Mouse (Mus musculus) small intestine, adult 10 weeks (tissue): ENCODE measurements around the gene Stt3b. TPM values are rescaled to one million over a fixed set of nuclear protein-coding genes. Genes with fewer than 3 reads are reported as not detected.

Source experiments
- polyA plus RNA-seq: library from polyadenylated mRNA; stranded (reverse); fragments of 350-450 nt; fragmentation: Illumina TruSeq; extraction: RNeasy Lipid Tissue Mini Kit (QIAGEN cat#74804); gene quantifications from one replicate; pipeline ENCODE4 v1.2.3, GENCODE M21; 2014; ENCODE audit warnings: low replicate concordance

Stt3b gene
- 132 TPM for polyA plus RNA-seq

DNA sequence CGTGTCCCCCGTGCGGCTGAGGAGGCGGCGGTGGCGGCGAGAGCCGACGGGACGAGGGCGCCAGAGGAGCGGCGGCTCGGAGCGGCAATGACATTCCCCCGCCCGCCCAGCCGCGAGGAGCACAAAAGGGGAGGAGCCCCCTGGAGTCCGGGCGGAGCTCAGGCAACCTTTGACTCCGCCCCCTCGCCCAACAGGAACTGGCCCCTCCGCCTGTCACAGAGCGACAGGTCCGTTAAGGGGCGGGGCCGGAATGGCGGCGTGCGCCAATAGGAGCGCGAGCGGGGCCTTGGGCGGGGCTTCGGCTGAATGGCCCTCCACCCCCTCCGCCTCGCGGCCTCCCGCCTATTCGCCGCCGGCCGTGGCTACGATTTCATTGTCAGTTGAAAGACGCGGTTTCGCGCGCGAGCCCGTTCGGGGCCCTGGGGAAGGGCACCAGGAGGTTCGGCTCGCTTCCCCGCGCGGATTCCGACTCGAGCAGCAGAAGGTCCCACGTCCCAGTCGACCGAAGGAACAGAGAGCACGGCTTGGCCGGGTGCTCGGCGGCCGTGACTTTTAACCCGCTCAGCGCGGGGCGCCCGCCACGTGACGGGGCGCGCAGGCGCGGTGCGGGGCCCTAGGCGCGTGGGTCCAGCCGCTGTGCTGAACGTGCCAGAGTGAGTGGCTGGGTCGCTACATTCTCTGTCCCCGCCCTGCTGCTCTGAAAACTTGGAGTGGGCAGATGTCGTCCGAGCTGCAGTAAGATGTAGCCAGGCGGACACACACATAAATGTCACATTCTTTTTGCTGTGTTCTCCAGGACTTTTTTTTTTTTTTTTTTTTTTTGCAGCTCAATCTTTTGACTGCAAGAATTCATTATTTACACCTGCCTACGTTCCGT, at the start of gene Stt3b:
Gene Stt3b (minus strand): TSS at position 76 of the 877 bp plus-strand sequence.

